Mouse (Mus musculus) intestine, postnatal 0 days (tissue): ENCODE measurements around the gene Eif4g3. TPM values are rescaled to one million over a fixed set of nuclear protein-coding genes. Genes with fewer than 3 reads are reported as not detected.

Experiments used
- ATAC-seq: fragments of 200-750 bp; cut with Nextera tagmentation; 2 replicates; pipeline ENCODE4 v1.8.0; 2017; ENCODE audit warnings: mild to moderate bottlenecking, moderate TSS enrichment, moderate library complexity
- H3K27ac ChIP-seq: fragments of 300-500 bp; sonication (generic); 2 replicates; pipeline ENCODE4 v1.5.1; 2014; ENCODE audit warnings: mild to moderate bottlenecking, low read depth, low read length, moderate library complexity
- H3K27me3 ChIP-seq: fragments of 300-500 bp; sonication (generic); replicated peaks from 2 replicates; pipeline ENCODE4 v1.6.1; 2014; ENCODE audit warnings: low read length, mixed read lengths; ENCODE audit not compliant: control insufficient read depth, insufficient read depth
- H3K36me3 ChIP-seq: fragments of 300-500 bp; sonication (generic); 2 replicates; pipeline ENCODE4 v1.6.1; 2014; ENCODE audit warnings: mild to moderate bottlenecking, moderate library complexity; ENCODE audit not compliant: control insufficient read depth, insufficient read depth
- H3K4me1 ChIP-seq: fragments of 300-500 bp; sonication (generic); replicated peaks from 2 replicates; pipeline ENCODE4 v1.6.1; 2014; ENCODE audit warnings: antibody characterized with exemption, low read length, mixed read lengths; ENCODE audit not compliant: control insufficient read depth, insufficient read depth
- H3K4me2 ChIP-seq: fragments of 300-500 bp; sonication (generic); replicated peaks from 2 replicates; pipeline ENCODE4 v1.6.1; 2014; ENCODE audit warnings: low read depth, mild to moderate bottlenecking, moderate library complexity
- H3K4me3 ChIP-seq: fragments of 300-500 bp; sonication (generic); 2 replicates; pipeline ENCODE4 v1.5.1; 2014; ENCODE audit warnings: low read depth, low read length
- H3K9ac ChIP-seq: fragments of 300-500 bp; sonication (generic); 2 replicates; pipeline ENCODE4 v1.6.1; 2014; ENCODE audit warnings: mild to moderate bottlenecking, low read depth, low read length
- H3K9me3 ChIP-seq: fragments of 300-500 bp; sonication (generic); 2 replicates; pipeline ENCODE4 v1.6.1; 2016; ENCODE audit warnings: mixed run types; ENCODE audit not compliant: control insufficient read depth
- CTCF ChIP-seq: sonication (generic); IDR thresholded peaks from 2 replicates; pipeline ENCODE4 v1.5.1; 2016; ENCODE audit warnings: low read depth, mild to moderate bottlenecking, control low read depth, antibody characterized with exemption, moderate library complexity
- WGBS: fragments of 180-500 bp; shearing (Covaris S2); extraction: QIAGEN DNeasy Blood & Tissue Kit; methylation state at CpG from one replicate; pipeline ENCODE4 v1.1.7; 2014; 5-methylcytosine and 5-hydroxymethylcytosine counted together
- polyA plus RNA-seq: library from polyadenylated mRNA; unstranded; fragments of >200 nt; fragmentation: Nextera tagmentation; extraction: Ambion mirVana; gene quantifications from 2 replicates; pipeline ENCODE4 v1.2.1, GENCODE M21; 2015

Gene Eif4g3
- polyA plus RNA-seq, 1 experiment from 2014 or later = 11.9 TPM

DNA sequence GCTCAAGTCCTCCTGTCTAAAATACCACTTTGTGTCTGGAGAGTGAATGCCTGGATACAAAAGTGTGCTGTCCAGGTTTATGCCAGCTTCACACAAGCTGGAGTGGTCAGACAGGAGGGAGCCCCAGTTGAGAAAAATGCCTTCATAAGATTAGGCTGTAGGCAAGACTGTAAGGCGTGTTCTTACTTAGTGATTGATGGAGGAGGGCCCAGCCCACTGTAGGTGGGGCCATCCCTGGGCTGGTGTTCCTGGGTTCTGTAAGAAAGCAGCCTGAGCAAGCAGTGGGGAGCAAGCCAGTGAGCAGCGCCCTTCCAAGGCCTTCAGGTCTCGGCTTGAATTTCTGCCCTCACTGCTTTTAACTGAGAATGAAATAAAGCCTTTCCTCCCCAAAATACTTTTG lies 175.3 kb downstream of the Eif4g3 start:
- H3K9ac ChIP-seq = no peak overlapping the region
- H3K27me3 ChIP-seq = no peaks in the 10 kb centered on the region
- no peak overlapping the region for H3K27ac ChIP-seq
- TF ChIP-seq CTCF = no peak
- no peak overlapping the region for H3K4me2 ChIP-seq
- H3K9me3 ChIP-seq = no peaks in the 10 kb centered on the region
- no peak for ATAC-seq
- no peaks in the 10 kb centered on the region for H3K4me1 ChIP-seq
- H3K4me3 ChIP-seq = no peak overlapping the region
- 78% methylated on average over 3 of the region's 3 CpGs for WGBS
- peaks cover 79% of the 10 kb centered on the region for H3K36me3 ChIP-seq

DNA sequence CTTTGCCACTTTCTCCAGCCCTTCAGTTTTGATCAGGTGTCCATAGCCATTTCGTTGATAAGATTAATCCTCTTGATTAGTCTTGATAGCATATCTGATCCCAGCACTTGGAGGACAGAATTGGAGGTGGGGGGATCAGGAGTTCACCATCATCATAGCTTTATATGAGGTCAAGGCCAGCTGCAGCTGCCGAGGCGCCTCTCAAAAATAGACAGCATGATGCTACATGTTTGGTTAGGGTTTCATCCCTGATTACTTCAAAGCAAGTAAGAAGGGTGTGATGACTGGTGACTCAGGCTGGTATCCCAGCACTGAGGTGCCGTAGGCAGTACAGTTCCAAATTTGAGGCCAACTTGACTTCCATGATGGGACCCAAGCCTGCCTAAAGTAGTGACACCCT lies 176.6 kb downstream of the Eif4g3 start:
- no peak for ATAC-seq
- Histone ChIP-seq H3K9ac (no peak overlapping the region), H3K27me3 (no peaks in the 10 kb centered on the region), H3K9me3 (no peaks in the 10 kb centered on the region), H3K4me3 (no peak overlapping the region), H3K36me3 (peaks cover 79% of the 10 kb centered on the region), H3K4me2 (no peak overlapping the region), H3K27ac (no peak overlapping the region), H3K4me1 (no peaks in the 10 kb centered on the region)
- 83% methylated on average over 4 of the region's 4 CpGs for WGBS
- TF ChIP-seq CTCF = no peak

DNA sequence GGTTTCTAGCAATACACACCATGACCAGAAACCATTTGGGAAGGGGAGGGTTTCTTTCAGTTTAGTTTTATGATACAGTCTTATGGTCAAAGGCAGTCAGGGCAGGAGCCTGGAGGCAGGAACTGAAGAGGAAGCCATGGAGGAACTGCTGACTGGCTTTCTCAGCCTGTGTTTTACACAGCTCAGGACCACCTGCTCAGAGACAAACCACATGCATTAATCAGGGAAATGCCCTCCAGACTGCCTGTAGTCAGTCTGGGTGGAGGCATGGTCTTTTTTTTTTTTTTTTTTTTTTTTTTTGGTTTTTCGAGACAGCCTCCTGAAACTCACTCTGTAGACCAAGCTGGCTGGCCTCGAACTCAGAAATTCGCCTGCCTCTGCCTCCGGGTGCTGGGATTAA lies 179.9 kb downstream of the Eif4g3 start:
- H3K36me3 ChIP-seq = peaks cover 85% of the 10 kb centered on the region
- H3K4me1 ChIP-seq = no peaks in the 10 kb centered on the region
- H3K27ac ChIP-seq = no peak overlapping the region
- WGBS = 85% methylated on average over 4 of the region's 4 CpGs
- ATAC-seq = no peak
- H3K4me2 ChIP-seq = no peak overlapping the region
- no peak for TF ChIP-seq CTCF
- H3K9ac ChIP-seq = no peak overlapping the region
- no peak overlapping the region for H3K4me3 ChIP-seq
- no peaks in the 10 kb centered on the region for H3K9me3 ChIP-seq
- H3K27me3 ChIP-seq = no peaks in the 10 kb centered on the region

DNA sequence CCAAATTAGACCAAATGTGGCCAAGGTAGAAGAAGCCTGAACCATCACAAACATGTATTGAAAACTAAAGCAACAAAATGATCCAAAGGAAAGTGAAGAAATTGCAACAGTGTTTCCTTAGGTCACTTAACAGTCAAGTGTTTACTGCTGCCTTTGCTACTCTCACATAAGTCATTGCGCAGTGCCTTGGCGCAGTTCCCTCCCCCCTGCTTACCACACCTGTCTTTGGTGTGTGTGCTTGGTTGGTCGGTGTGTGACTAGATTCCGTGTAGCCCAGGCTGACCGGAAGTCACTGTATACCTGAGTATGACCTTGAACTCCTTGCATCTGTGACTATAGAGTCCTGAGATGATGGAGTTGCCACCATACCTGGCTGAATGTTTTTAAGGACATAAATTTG lies 186.6 kb downstream of the Eif4g3 start:
- no peak for ATAC-seq
- Histone ChIP-seq H3K27me3 (no peaks in the 10 kb centered on the region), H3K36me3 (peaks cover 82% of the 10 kb centered on the region), H3K4me1 (no peaks in the 10 kb centered on the region), H3K27ac (no peak overlapping the region), H3K4me2 (no peak overlapping the region), H3K4me3 (no peak overlapping the region), H3K9ac (no peak overlapping the region), H3K9me3 (no peaks in the 10 kb centered on the region)
- 93% methylated on average over 5 of the region's 5 CpGs for WGBS
- TF ChIP-seq CTCF = no peak

DNA sequence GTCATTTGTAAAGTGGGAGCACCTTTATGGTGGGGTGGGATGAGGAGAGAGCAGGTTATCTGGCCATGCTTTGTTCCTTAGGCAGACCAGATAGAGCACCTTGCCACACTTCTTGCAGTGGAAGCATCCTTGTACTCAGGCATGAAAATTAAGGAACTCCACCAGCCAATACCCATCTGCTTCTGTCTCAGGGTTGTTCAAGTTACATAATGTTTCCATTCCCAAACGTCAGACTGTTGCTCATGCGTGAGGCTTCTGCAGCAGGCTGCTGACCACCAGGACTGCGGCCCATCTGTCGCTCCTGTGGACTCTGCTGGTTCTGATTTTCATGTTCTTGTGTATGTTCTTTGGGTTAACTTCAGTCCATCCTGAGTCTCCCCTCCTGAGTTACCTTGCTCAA lies 187.9 kb downstream of the Eif4g3 start:
- H3K4me3 ChIP-seq = no peak overlapping the region
- no peak overlapping the region for H3K27ac ChIP-seq
- H3K27me3 ChIP-seq = no peaks in the 10 kb centered on the region
- H3K4me2 ChIP-seq = no peak overlapping the region
- no peak overlapping the region for H3K9ac ChIP-seq
- no peak for TF ChIP-seq CTCF
- 92% methylated on average over 4 of the region's 4 CpGs for WGBS
- no peaks in the 10 kb centered on the region for H3K4me1 ChIP-seq
- H3K9me3 ChIP-seq = no peaks in the 10 kb centered on the region
- H3K36me3 ChIP-seq = peaks cover 82% of the 10 kb centered on the region
- no peak for ATAC-seq

DNA sequence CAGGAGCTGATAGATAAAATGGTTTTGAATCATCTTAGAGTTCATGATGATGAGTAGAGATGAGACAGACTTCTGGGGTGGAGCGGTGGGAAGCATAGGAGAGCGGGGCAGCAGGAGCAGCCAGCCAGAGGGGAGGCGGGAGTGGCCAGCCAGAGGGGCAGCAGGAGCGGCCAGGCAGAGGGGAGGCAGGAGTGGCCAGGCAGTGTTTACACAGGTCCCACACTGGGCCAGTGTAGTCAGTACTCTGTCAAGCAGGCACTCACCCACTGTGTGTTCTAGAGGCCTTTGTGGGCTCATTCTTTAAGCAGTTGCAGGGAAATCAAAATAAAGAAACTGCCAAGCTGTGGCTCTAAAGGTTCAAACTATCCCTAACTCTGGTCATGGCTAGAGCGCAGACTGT lies 191.2 kb downstream of the Eif4g3 start:
- no peak overlapping the region for H3K4me2 ChIP-seq
- ATAC-seq = no peak
- peaks cover 74% of the 10 kb centered on the region for H3K36me3 ChIP-seq
- no peaks in the 10 kb centered on the region for H3K27me3 ChIP-seq
- no peak overlapping the region for H3K4me3 ChIP-seq
- no peak overlapping the region for H3K9ac ChIP-seq
- H3K4me1 ChIP-seq = no peaks in the 10 kb centered on the region
- WGBS = 71% methylated on average over 5 of the region's 5 CpGs
- no peaks in the 10 kb centered on the region for H3K9me3 ChIP-seq
- no peak for TF ChIP-seq CTCF
- peak overlapping the region; percentile 85 for H3K27ac ChIP-seq

DNA sequence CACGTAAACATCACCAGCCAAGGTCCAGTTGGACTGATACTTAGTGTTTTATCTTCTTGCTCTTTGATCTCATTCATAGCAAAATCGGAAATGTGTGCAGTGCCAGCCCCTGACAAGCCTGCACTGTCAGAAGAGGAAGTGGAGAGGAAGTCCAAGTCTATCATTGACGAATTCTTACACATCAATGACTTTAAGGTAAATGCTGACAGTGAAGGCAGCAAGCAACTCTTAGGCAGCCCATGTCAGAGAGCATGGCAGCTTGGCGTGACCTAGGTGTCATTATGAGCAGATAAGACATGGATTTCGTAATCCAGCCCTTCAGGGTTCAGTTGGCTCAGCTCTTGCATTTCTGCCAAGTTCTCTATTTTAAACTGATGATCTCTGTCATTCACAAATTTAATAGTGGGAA lies 191.8 kb downstream of the Eif4g3 start:
- Histone ChIP-seq H3K4me2 (no peak overlapping the region), H3K4me3 (no peak overlapping the region), H3K9me3 (no peaks in the 10 kb centered on the region), H3K27me3 (no peaks in the 10 kb centered on the region), H3K27ac (peak overlapping the region; percentile 85; the same call in 1 of the 2 replicates), H3K4me1 (no peaks in the 10 kb centered on the region), H3K36me3 (peaks cover 79% of the 10 kb centered on the region), H3K9ac (no peak overlapping the region)
- no peak for TF ChIP-seq CTCF
- 45% methylated on average over 5 of the region's 5 CpGs for WGBS
- ATAC-seq = peak; percentile 87
